Mouse (Mus musculus) cerebellum, postnatal 10 days (tissue): Measurements from ENCODE around the gene Dnaja3.

Experiments
- DNase-seq, 2 experiments: peaks; one replicate each; pipeline ENCODE4 v3.0.0; 2021; ENCODE audit warnings: mixed read lengths in 2 of 2

Dnaja3 gene

GRCm38 (mm10) chr16:4725266-4725665 lies 85.5 kb downstream of the Dnaja3 start:
- no peak for DNase-seq

- peak; percentile 97 to 98 for DNase-seq
Observed at GRCm38 (mm10) chr16:4725780-4726527, 86.2 kb downstream of the Dnaja3 start, which contains the start of gene Hmox2. TSS of gene Hmox2 (plus strand) at chr16:4726361.

- no peak for DNase-seq
Observed at GRCm38 (mm10) chr16:4726528-4727128, 86.8 kb downstream of the Dnaja3 start.

- no peak for DNase-seq
Observed at GRCm38 (mm10) chr16:4727526-4727925, 87.7 kb downstream of the Dnaja3 start.

- no peak for DNase-seq
Observed at GRCm38 (mm10) chr16:4727963-4728362, 88.2 kb downstream of the Dnaja3 start.

- no peak for DNase-seq
Observed at GRCm38 (mm10) chr16:4730776-4731358, 91.1 kb downstream of the Dnaja3 start.

- DNase-seq, result no peak
Observed at GRCm38 (mm10) chr16:4736262-4736661, 96.5 kb downstream of the Dnaja3 start.

- DNase-seq, result no peak
Observed at GRCm38 (mm10) chr16:4739994-4740393, 100.2 kb downstream of the Dnaja3 start.

GRCm38 (mm10) chr16:4742186-4742585 lies 102.4 kb downstream of the Dnaja3 start:
- DNase-seq, result no peak

- no peak for DNase-seq
Observed at GRCm38 (mm10) chr16:4752155-4752554, 112.4 kb downstream of the Dnaja3 start.

- no peak for DNase-seq
Observed at GRCm38 (mm10) chr16:4754045-4754444, 114.3 kb downstream of the Dnaja3 start.

GRCm38 (mm10) chr16:4756660-4757335 lies 117.0 kb downstream of the Dnaja3 start:
- peak in 1 of 2 experiments; percentile 18 for DNase-seq
